Mouse (Mus musculus): ENCODE results near the gene Dnajb14.
"Not testable (repeated sequence)": the region's sequence is repeated elsewhere in the genome, so short reads cannot be mapped to it uniquely, and the experiment has no call there.

Gene Dnajb14

GRCm38 (mm10) chr3:137867437-137868093 is at the start of gene Dnajb14:
TSS of gene Dnajb14 (plus strand) at chr3:137867675.
- peak; percentile 61 for DNase-seq

- no peak for DNase-seq
These were observed 48.8 kb upstream of the Dnajb14 start for GRCm38 (mm10) chr3:137818713-137819112.

GRCm38 (mm10) chr3:137820688-137821467 is 46.6 kb upstream of the Dnajb14 start:
- DNase-seq = no peak

GRCm38 (mm10) chr3:137823317-137823716 is 44.2 kb upstream of the Dnajb14 start:
- DNase-seq = no peak

- no peak for DNase-seq
These were observed 39.8 kb upstream of the Dnajb14 start for GRCm38 (mm10) chr3:137827678-137828077.

- DNase-seq = no peak
These were observed 36.3 kb upstream of the Dnajb14 start for GRCm38 (mm10) chr3:137831156-137831555.

- no peak for DNase-seq
These were observed 34.3 kb upstream of the Dnajb14 start for GRCm38 (mm10) chr3:137833128-137833527.

GRCm38 (mm10) chr3:137833698-137834097 is 33.8 kb upstream of the Dnajb14 start:
- no peak for DNase-seq

GRCm38 (mm10) chr3:137836543-137836942 is 30.9 kb upstream of the Dnajb14 start:
- DNase-seq = no peak

- DNase-seq = no peak
These were observed 29.3 kb upstream of the Dnajb14 start for GRCm38 (mm10) chr3:137838160-137838559.

GRCm38 (mm10) chr3:137842944-137843343 is 24.5 kb upstream of the Dnajb14 start:
- no peak for DNase-seq

GRCm38 (mm10) chr3:137844263-137844662 is 23.2 kb upstream of the Dnajb14 start:
- DNase-seq = no peak

GRCm38 (mm10) chr3:137846552-137846951 is 20.9 kb upstream of the Dnajb14 start:
- no peak for DNase-seq

GRCm38 (mm10) chr3:137848354-137848753 is 19.1 kb upstream of the Dnajb14 start:
- DNase-seq = no peak

GRCm38 (mm10) chr3:137849697-137850096 is 17.8 kb upstream of the Dnajb14 start:
- no peak for DNase-seq

GRCm38 (mm10) chr3:137851196-137851595 is 16.3 kb upstream of the Dnajb14 start:
- no peak for DNase-seq

GRCm38 (mm10) chr3:137853011-137853410 is 14.5 kb upstream of the Dnajb14 start:
- DNase-seq = not testable (repeated sequence)

GRCm38 (mm10) chr3:137855328-137855727 is 12.1 kb upstream of the Dnajb14 start:
- DNase-seq = no peak

- no peak for DNase-seq
These were observed 11.4 kb upstream of the Dnajb14 start for GRCm38 (mm10) chr3:137856061-137856460.

GRCm38 (mm10) chr3:137860394-137861170 is 6.9 kb upstream of the Dnajb14 start:
- DNase-seq = no peak

GRCm38 (mm10) chr3:137861436-137861835 is 6.0 kb upstream of the Dnajb14 start:
- DNase-seq = no peak

- no peak for DNase-seq
These were observed 4.9 kb upstream of the Dnajb14 start for GRCm38 (mm10) chr3:137862600-137862999.

- no peak for DNase-seq
These were observed 3.9 kb upstream of the Dnajb14 start for GRCm38 (mm10) chr3:137863330-137864123.
